Mouse (Mus musculus): Measurements from ENCODE around the gene Lrp8. TPM values are rescaled to one million over a fixed set of nuclear protein-coding genes. Genes with fewer than 3 reads are reported as not detected.

Lrp8 gene
- polyA plus RNA-seq, 1 experiment from 2014 or later = 21.3 TPM

DNA sequence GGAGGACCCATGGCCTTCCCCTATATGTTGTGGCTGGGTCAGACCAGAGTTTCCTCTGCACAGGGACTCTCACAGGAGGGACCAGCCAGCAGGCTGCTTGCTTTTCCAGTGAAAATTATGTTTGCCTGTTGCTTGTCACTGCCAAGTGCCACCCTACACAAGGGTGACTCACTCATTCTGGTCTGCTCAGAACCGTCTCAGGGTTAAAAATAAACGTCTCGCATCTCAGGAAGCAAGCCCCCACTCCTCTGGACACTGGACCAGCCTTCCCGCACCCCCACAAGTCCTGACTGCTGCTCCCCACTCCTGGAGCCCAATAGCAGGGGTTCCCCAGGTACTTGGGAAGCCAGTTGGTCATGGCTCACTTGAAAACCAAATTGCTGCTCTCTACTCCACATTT, 14.4 kb downstream of the Lrp8 start:
- Histone ChIP-seq H3K9ac (ENCODE audit: low read length) (no peak overlapping the region), H3K4me3 (ENCODE audit: low read depth, low read length) (no peak overlapping the region), H3K36me3 (ENCODE audit: control insufficient read depth, insufficient read depth, low read length) (no peaks in the 10 kb centered on the region), H3K9me3 (ENCODE audit: control insufficient read depth, low read length) (no peaks in the 10 kb centered on the region), H3K4me2 (no peak overlapping the region), H3K27ac (ENCODE audit: low read depth, low read length) (no peak overlapping the region), H3K27me3 (ENCODE audit: control insufficient read depth, insufficient read depth, low read length) (no peaks in the 10 kb centered on the region), H3K4me1 (ENCODE audit: control insufficient read depth, insufficient read depth, low read length) (peaks cover 12% of the 10 kb centered on the region)
- no peak for ATAC-seq (ENCODE audit: low FRiP score)
- 88% methylated on average over 4 of the region's 4 CpGs for WGBS
- DNase-seq (ENCODE audit: low spot score, missing footprints) = peak; percentile 56

- no peaks in the 10 kb centered on the region for H3K9me3 ChIP-seq (ENCODE audit: control insufficient read depth, low read length)
- H3K4me3 ChIP-seq (ENCODE audit: low read depth, low read length) = no peak overlapping the region
- DNase-seq (ENCODE audit: low spot score, missing footprints) (peak; percentile 28), ATAC-seq (ENCODE audit: low FRiP score) (peak; percentile 28; the same call in 1 of the 2 replicates)
- 0 out of 2 replicates have a peak overlapping the region, but pooled peaks have one; percentile 27 for H3K9ac ChIP-seq (ENCODE audit: low read length)
- H3K27me3 ChIP-seq (ENCODE audit: control insufficient read depth, insufficient read depth, low read length) = no peaks in the 10 kb centered on the region
- H3K4me2 ChIP-seq = no peak overlapping the region
- peaks cover 12% of the 10 kb centered on the region for H3K4me1 ChIP-seq (ENCODE audit: control insufficient read depth, insufficient read depth, low read length)
- 68% methylated on average over 6 of the region's 6 CpGs for WGBS
- H3K27ac ChIP-seq (ENCODE audit: low read depth, low read length) = no peak overlapping the region
- H3K36me3 ChIP-seq (ENCODE audit: control insufficient read depth, insufficient read depth, low read length) = no peaks in the 10 kb centered on the region
Observed at GRCm38 (mm10) chr4:107817463-107817862, 15.4 kb downstream of the Lrp8 start.

DNA sequence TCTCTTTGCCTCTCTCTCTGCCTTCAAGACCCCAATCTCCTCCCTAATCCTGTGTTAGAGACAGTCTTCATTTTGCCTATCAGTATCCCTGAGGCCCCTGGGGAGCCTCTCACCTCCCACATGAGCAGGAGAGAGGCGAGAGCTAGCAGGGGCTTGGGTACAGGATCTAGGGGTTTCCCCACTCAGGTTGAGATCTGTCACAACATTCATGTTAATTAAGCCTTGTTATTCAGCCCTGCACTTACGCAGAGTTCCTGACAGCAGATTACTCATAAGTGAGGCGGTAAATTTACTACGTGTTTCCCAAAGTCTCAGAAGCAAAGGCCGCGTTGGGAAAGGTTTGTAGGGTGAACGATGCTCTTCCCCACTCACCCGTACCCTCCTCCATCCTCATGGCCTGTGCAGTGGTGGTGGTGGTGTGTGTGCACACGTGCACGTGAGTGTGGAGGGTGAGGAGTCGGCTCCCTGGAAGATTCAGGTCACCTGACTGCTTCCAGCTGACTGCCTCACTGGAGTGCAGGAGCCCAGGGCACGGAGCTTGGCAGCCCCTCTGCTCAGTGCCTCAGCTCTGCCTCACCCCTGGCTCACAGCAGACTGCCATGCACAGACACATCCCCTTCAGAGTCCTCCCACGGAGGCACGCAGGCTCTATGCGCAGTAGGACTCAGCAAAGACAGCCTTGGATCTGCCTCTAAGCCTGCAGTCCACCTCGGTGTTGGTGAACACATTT, 18.1 kb downstream of the Lrp8 start:
- 78% methylated on average over 16 of the region's 16 CpGs for WGBS
- Histone ChIP-seq H3K27ac (ENCODE audit: low read depth, low read length) (no peak overlapping the region), H3K4me3 (ENCODE audit: low read depth, low read length) (no peak overlapping the region), H3K27me3 (ENCODE audit: control insufficient read depth, insufficient read depth, low read length) (no peaks in the 10 kb centered on the region), H3K36me3 (ENCODE audit: control insufficient read depth, insufficient read depth, low read length) (no peaks in the 10 kb centered on the region), H3K4me2 (no peak overlapping the region), H3K9me3 (ENCODE audit: control insufficient read depth, low read length) (no peaks in the 10 kb centered on the region), H3K9ac (ENCODE audit: low read length) (no peak overlapping the region), H3K4me1 (ENCODE audit: control insufficient read depth, insufficient read depth, low read length) (peaks cover 33% of the 10 kb centered on the region)
- DNase-seq (ENCODE audit: low spot score, missing footprints) (peak; percentile 19), ATAC-seq (ENCODE audit: low FRiP score) (no peak)

- Histone ChIP-seq H3K4me3 (ENCODE audit: low read depth, low read length) (no peak overlapping the region), H3K27me3 (ENCODE audit: control insufficient read depth, insufficient read depth, low read length) (no peaks in the 10 kb centered on the region), H3K9me3 (ENCODE audit: control insufficient read depth, low read length) (no peaks in the 10 kb centered on the region), H3K9ac (ENCODE audit: low read length) (no peak overlapping the region), H3K27ac (ENCODE audit: low read depth, low read length) (no peak overlapping the region), H3K4me2 (no peak overlapping the region), H3K36me3 (ENCODE audit: control insufficient read depth, insufficient read depth, low read length) (no peaks in the 10 kb centered on the region), H3K4me1 (ENCODE audit: control insufficient read depth, insufficient read depth, low read length) (peaks cover 33% of the 10 kb centered on the region)
- no peak for ATAC-seq (ENCODE audit: low FRiP score)
- 89% methylated on average over 8 of the region's 8 CpGs for WGBS
- peak; percentile 53 for DNase-seq (ENCODE audit: low spot score, missing footprints)
Observed at GRCm38 (mm10) chr4:107820856-107821619, 19.0 kb downstream of the Lrp8 start.

DNA sequence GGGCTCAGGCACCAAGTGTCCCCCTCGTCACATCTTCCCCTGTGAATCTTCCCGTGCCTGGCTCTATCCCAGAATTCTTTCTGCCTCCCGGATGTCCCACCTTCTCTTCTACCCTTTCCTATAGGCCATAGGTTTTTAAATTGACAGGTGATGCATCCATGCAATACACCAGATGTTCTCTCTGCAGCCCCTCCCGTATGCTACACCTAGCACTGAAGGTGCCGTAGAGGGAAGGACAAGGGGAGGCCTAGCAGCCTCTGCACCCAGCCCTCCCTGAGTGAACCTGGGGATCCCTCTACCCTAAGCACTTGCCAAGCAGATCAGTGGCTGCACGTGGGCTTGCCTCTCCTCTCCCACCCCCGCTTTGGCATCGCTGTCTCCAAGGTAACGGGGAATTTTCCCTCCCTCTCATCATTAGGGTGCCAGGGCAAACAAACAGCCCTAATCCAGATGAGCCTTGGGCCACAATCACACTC, 20.9 kb downstream of the Lrp8 start:
- Histone ChIP-seq H3K9ac (ENCODE audit: low read length) (no peak overlapping the region; the same call in 1 of the 2 replicates), H3K27ac (ENCODE audit: low read depth, low read length) (peak overlapping the region; percentile 32; the same call in 1 of the 2 replicates), H3K9me3 (ENCODE audit: control insufficient read depth, low read length) (no peaks in the 10 kb centered on the region), H3K4me2 (0 out of 2 replicates have a peak overlapping the region, but pooled peaks have one; percentile 3), H3K4me1 (ENCODE audit: control insufficient read depth, insufficient read depth, low read length) (peaks cover 41% of the 10 kb centered on the region), H3K27me3 (ENCODE audit: control insufficient read depth, insufficient read depth, low read length) (no peaks in the 10 kb centered on the region), H3K4me3 (ENCODE audit: low read depth, low read length) (no peak overlapping the region), H3K36me3 (ENCODE audit: control insufficient read depth, insufficient read depth, low read length) (no peaks in the 10 kb centered on the region; the same call in 1 of the 2 replicates)
- DNase-seq (ENCODE audit: low spot score, missing footprints) = no peak
- ATAC-seq (ENCODE audit: low FRiP score) = peak; percentile 51; the same call in 1 of the 2 replicates
- WGBS = 34% methylated on average over 9 of the region's 9 CpGs

DNA sequence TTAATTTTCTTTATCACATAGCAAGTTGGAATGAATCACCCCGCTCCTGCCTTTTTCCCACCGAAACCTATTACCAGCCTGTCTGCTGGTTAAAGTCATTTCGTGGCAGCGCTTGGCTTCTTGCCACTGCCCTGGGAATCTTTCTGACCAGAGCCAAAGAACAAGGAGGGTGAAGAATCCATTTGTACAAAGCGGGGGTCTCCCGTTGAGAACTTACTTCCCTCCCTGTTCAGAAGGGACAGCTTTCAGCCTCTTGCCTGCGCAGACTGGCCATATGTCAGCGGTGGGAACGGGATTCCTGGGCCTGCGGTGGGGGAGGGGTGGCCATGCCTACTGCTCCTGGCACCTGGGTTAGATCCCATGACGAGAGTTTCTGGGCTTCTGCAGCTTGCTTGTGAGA, 21.4 kb downstream of the Lrp8 start:
- no peak overlapping the region for H3K4me3 ChIP-seq (ENCODE audit: low read depth, low read length)
- WGBS = 35% methylated on average over 11 of the region's 11 CpGs
- H3K4me1 ChIP-seq (ENCODE audit: control insufficient read depth, insufficient read depth, low read length) = peaks cover 46% of the 10 kb centered on the region
- H3K27me3 ChIP-seq (ENCODE audit: control insufficient read depth, insufficient read depth, low read length) = no peaks in the 10 kb centered on the region
- peak overlapping the region; percentile 45; the same call in 1 of the 2 replicates for H3K27ac ChIP-seq (ENCODE audit: low read depth, low read length)
- no peak overlapping the region for H3K4me2 ChIP-seq
- peak; percentile 91 for DNase-seq (ENCODE audit: low spot score, missing footprints)
- H3K9ac ChIP-seq (ENCODE audit: low read length) = peak overlapping the region; percentile 27; the same call in 1 of the 2 replicates
- no peaks in the 10 kb centered on the region; the same call in 1 of the 2 replicates for H3K36me3 ChIP-seq (ENCODE audit: control insufficient read depth, insufficient read depth, low read length)
- peak; percentile 28; the same call in 1 of the 2 replicates for ATAC-seq (ENCODE audit: low FRiP score)
- no peaks in the 10 kb centered on the region for H3K9me3 ChIP-seq (ENCODE audit: control insufficient read depth, low read length)

DNA sequence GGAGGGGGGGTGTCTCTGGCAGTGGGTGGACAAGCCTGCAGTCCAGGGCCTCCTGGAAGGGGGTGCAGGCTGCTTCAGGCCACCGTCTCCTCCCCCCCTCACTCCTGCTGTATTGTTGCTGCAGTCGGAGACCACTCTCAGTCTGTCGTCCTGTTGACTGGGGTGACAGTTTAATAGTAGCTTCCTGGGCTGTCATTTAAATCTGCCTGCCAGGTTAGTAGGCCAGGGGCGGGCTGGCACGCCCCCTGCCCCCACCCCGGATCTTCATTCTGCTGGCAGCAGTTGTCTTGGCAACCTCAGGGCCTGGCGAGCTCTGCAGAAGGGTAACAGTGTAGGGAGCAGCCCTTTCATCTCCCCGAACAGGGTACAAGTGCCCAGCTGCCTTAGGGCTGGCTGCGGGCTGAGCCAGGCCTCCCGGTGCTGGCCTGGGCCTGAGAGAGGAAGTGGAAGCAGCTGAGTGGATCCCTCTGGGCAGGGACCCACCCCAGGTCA, 26.7 kb downstream of the Lrp8 start:
- no peak for DNase-seq (ENCODE audit: low spot score, missing footprints)
- Histone ChIP-seq H3K27ac (ENCODE audit: low read depth, low read length) (peak overlapping the region; percentile 85), H3K9ac (ENCODE audit: low read length) (peak overlapping the region; percentile 31; the same call in 1 of the 2 replicates), H3K4me3 (ENCODE audit: low read depth, low read length) (no peak overlapping the region), H3K4me2 (no peak overlapping the region), H3K9me3 (ENCODE audit: control insufficient read depth, low read length) (no peaks in the 10 kb centered on the region), H3K36me3 (ENCODE audit: control insufficient read depth, insufficient read depth, low read length) (no peaks in the 10 kb centered on the region; the same call in 1 of the 2 replicates), H3K27me3 (ENCODE audit: control insufficient read depth, insufficient read depth, low read length) (no peaks in the 10 kb centered on the region), H3K4me1 (ENCODE audit: control insufficient read depth, insufficient read depth, low read length) (peaks cover 73% of the 10 kb centered on the region)
- ATAC-seq (ENCODE audit: low FRiP score) = peak; percentile 43
- WGBS = 22% methylated on average over 10 of the region's 10 CpGs

GRCm38 (mm10) chr4:107829675-107830074, 27.6 kb downstream of the Lrp8 start:
- Histone ChIP-seq H3K9me3 (ENCODE audit: control insufficient read depth, low read length) (no peaks in the 10 kb centered on the region), H3K4me3 (ENCODE audit: low read depth, low read length) (no peak overlapping the region), H3K4me2 (peak overlapping the region; percentile 11; the same call in 1 of the 2 replicates), H3K27me3 (ENCODE audit: control insufficient read depth, insufficient read depth, low read length) (no peaks in the 10 kb centered on the region), H3K4me1 (ENCODE audit: control insufficient read depth, insufficient read depth, low read length) (peaks cover 74% of the 10 kb centered on the region), H3K36me3 (ENCODE audit: control insufficient read depth, insufficient read depth, low read length) (no peaks in the 10 kb centered on the region; the same call in 1 of the 2 replicates), H3K27ac (ENCODE audit: low read depth, low read length) (peak overlapping the region; percentile 85), H3K9ac (ENCODE audit: low read length) (peak overlapping the region; percentile 3)
- no peak for DNase-seq (ENCODE audit: low spot score, missing footprints)
- WGBS = 31% methylated on average over 2 of the region's 2 CpGs
- no peak for ATAC-seq (ENCODE audit: low FRiP score)
